22 mouse cellular contexts compared by ENCODE assay signal in the genomic region with DNA sequence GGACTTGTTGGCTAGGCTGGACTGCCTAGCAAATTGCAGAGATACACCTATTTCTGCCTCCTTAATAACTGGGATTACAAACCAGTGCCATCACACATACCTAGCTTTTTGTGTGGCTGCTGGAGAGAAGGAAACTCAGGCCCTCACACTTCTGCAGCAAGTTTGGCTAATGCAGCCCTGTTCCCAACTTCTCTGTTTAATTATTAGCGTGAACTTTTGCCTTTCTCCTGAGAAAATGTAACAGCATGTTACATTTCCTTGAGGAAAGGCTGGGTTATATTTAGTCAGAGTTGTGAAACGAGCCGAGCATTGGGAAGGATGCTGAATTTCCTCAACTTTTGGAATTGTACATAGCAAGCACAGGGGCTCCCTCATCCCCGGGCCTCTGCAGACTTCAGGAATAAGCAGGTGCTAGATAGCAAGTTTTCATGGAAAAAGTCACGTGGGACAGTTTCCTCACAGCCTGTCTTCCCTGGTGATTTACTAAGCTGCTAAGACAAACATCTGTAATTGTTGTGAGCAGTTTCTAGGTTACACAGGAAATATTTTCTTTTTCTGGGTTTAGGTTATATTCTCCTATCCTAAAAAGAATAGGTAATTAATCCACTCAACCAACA.
A peak's percentile ranks its signal among the peaks of the same experiment; 100 is the strongest.
DNase-seq lines count a peak whose midpoint lies in the region; ATAC-seq lines count a peak whose summit lies in the region.
"Had no signal": no experiment of that assay in that cellular context is flagged by ENCODE, and none has a peak within 500 bp of the region (broad histone marks: within the 10 kb centered on the region; RNA-seq: fewer than 3 reads in every experiment).

No protein-coding gene starts in this region.

- H3K36me3 ChIP-seq in intestine, embryonic 16.5 days (ENCODE audit: control insufficient read depth, insufficient read depth, low read length): no peaks in the 10 kb centered on the region
- no peaks in the 10 kb centered on the region for H3K36me3 ChIP-seq in kidney, embryonic 15.5 days
- H3K36me3 ChIP-seq: embryonic facial prominence, embryonic 13.5 days; heart, embryonic 13.5 days had no signal

- H3K27me3 ChIP-seq in intestine, embryonic 16.5 days (replicated peaks; ENCODE audit: control insufficient read depth, insufficient read depth, low read length): no peaks in the 10 kb centered on the region
- no peaks in the 10 kb centered on the region for H3K27me3 ChIP-seq in kidney, embryonic 15.5 days
- H3K27me3 ChIP-seq: embryonic facial prominence, embryonic 13.5 days; heart, embryonic 13.5 days had no signal

- H3K4me3 ChIP-seq in intestine, embryonic 16.5 days (ENCODE audit: low read length): no peak overlapping the region
- H3K4me3 ChIP-seq in kidney, embryonic 15.5 days (replicated peaks): no peak overlapping the region
- H3K4me3 ChIP-seq: embryonic facial prominence, embryonic 13.5 days; gastrocnemius, adult 2 months; heart, embryonic 13.5 days; myocyte had no signal

- no peak overlapping the region for H3K4me2 ChIP-seq in intestine, embryonic 16.5 days (ENCODE audit: low read depth, low read length)
- H3K4me2 ChIP-seq in kidney, embryonic 15.5 days: no peak overlapping the region
- H3K4me2 ChIP-seq: embryonic facial prominence, embryonic 13.5 days; heart, embryonic 13.5 days; hindbrain, embryonic 14.5 days had no signal

- DNase-seq in adipocyte (ENCODE audit: low spot score): peak; percentile 5
- DNase-seq in kidney, postnatal 4 days: peak; percentile 11
- no peak for DNase-seq in layer of hippocampus, postnatal 14 days (ENCODE audit: low spot score in 2 of 2)
- DNase-seq in heart, adult 8-10 months (ENCODE audit: low spot score): no peak
- no peak for DNase-seq in spleen, adult 12 weeks (ENCODE audit: low spot score)
- no peak for DNase-seq in left cerebral cortex, postnatal 25 days (ENCODE audit: low spot score in 2 of 2)
- DNase-seq: adrenal gland, postnatal 10 days; cerebellum, adult 11 months; cerebellum, postnatal 10 days; forebrain, postnatal 0 days; gastrocnemius, adult 2 months; heart, postnatal 36 days; liver, postnatal 0 days; lung, postnatal 14 days; midbrain, embryonic 14.5 days; spleen, adult 18-20 months had no signal

- peak; percentile 28; the same call in 1 of the 2 replicates for ATAC-seq in intestine, embryonic 16.5 days
- peak; percentile 66 for ATAC-seq in kidney, embryonic 15.5 days (replicated peaks; ENCODE audit: low FRiP score)
- ATAC-seq: forebrain, postnatal 0 days; liver, postnatal 0 days had no signal

- no peak overlapping the region for H3K9ac ChIP-seq in intestine, embryonic 16.5 days (ENCODE audit: low read depth, low read length)
- H3K9ac ChIP-seq in kidney, embryonic 15.5 days: no peak overlapping the region
- H3K9ac ChIP-seq: embryonic facial prominence, embryonic 13.5 days; forebrain, postnatal 0 days; heart, embryonic 13.5 days; hindbrain, embryonic 14.5 days; liver, postnatal 0 days had no signal

- H3K4me1 ChIP-seq in intestine, embryonic 16.5 days (ENCODE audit: control insufficient read depth, insufficient read depth, low read length): no peaks in the 10 kb centered on the region
- H3K4me1 ChIP-seq in kidney, embryonic 15.5 days: peaks cover 6% of the 10 kb centered on the region; the same call in 1 of the 2 replicates
- H3K4me1 ChIP-seq: embryonic facial prominence, embryonic 13.5 days had no signal

- WGBS in intestine, embryonic 16.5 days: 41% methylated on average over 5 of the region's 5 CpGs
- WGBS in kidney, embryonic 15.5 days: 35% methylated on average over 5 of the region's 5 CpGs

- H3K27ac ChIP-seq in intestine, embryonic 16.5 days (ENCODE audit: low read length): no peak overlapping the region; the same call in 1 of the 2 replicates
- peak overlapping the region; percentile 65 for H3K27ac ChIP-seq in kidney, embryonic 15.5 days
- H3K27ac ChIP-seq: embryonic facial prominence, embryonic 13.5 days; gastrocnemius, adult 2 months; heart, embryonic 13.5 days; hindbrain, embryonic 14.5 days had no signal

- intact Hi-C loops in left cerebral cortex, postnatal 25 days (cut with DNase I): no loop called here

- no peaks in the 10 kb centered on the region for H3K9me3 ChIP-seq in intestine, embryonic 16.5 days (ENCODE audit: control insufficient read depth, low read length)
- H3K9me3 ChIP-seq in kidney, embryonic 15.5 days (replicated peaks): no peaks in the 10 kb centered on the region
- H3K9me3 ChIP-seq: embryonic facial prominence, embryonic 13.5 days; heart, embryonic 13.5 days had no signal

Comparison
In these comparisons a context has a peak if more than half of its experiments do, and no peak if none do; other contexts are left out.
1. DNase-seq: peak in adipocyte (single experiment) and kidney, postnatal 4 days (2 of 2); none in layer of hippocampus, postnatal 14 days (0 of 2), heart, adult 8-10 months (single experiment), spleen, adult 12 weeks (single experiment) and left cerebral cortex, postnatal 25 days (0 of 2).